Mouse (Mus musculus) heart, postnatal 4 days (tissue): ENCODE data around the gene F2rl3. TPM values are rescaled to one million over a fixed set of nuclear protein-coding genes. Genes with fewer than 3 reads are reported as not detected.

Experiments used
- DNase-seq: peaks from one replicate; pipeline ENCODE4 v3.0.0; 2021
- total RNA-seq, 2 experiments: library from RNA; stranded (reverse); gene quantifications; 2 replicates each; pipeline ENCODE4 v1.2.3; 2021

Gene F2rl3
- 1 to 10 TPM; 3.5 TPM for total RNA-seq

DNA sequence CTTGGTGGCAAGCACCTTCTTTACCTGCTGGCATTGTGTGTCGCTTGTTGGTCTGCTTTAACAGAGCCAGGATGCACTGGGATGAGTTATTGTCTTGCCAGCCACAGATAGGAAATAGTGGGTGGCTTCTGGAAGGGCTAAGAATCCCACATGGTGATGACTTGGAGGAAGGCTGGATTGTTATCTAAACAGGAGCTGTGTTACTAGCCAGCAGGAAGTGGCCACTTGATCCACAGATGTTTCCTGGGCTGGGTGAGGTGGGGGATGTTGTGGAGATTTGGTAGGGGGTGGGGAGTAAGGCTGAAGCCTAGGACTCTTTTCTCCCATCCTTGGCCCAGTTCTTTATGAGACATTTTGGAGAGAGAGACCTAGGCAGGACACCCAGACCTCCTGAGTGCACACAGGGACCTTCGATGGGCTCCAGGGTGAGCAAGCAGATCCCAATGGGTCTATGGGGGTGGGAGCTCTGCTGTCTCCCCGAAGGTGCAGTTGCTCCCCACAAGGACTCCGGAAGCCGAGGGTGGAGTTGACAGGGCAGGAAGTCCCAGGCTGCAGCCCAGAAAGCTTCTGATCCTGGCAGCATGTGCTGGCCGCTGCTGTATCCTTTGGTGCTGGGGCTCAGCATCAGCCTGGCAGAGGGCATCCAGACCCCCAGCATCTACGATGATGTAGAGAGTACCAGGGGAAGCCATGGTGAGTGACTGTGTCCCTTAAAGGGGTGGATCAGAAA, at the start of gene F2rl3:
F2rl3 (plus strand) TSS at position 559 of the 730 bp plus-strand sequence.
- peak; percentile 33 for DNase-seq

DNA sequence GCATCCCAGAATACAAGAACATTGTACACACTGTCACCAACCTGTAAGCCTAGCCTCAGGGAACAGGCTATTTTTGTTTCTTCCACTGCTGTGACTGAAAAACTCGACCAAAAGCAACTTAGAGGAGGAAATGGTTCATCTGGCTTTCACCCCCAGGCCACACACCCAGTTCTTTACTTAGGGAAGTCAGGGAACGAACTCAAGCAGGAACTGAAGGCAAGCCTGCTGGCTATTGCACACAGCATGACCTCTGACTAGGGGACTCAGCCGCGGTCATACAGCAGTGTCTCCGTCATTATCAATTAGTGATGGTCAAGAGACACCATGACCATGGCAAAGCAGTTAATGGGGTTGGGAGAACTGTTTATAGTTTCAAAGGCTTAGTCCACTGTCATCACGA, 49.1 kb upstream of the F2rl3 start:
- DNase-seq, result no peak

DNA sequence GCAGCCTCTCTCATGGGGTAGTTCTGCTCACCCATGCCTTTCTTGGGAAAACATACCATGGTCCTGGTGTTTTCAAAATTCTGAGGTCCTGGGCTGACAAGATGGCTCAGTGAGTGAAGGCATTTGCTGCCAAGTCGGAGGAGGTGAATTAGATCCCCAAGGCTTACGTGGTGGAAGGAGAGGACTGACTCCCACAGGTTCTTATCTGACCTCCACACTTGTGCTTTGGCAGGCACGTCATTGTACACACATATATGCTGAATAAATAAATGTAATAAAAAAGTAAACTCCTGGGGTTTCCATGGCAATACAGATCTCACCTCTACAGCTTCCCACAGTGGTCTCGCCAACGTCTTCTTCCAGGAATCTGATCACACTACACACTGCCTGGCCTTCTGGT, 45.1 kb upstream of the F2rl3 start:
- DNase-seq, result no peak

- DNase-seq, result no peak
These were observed 41.1 kb upstream of the F2rl3 start for GRCm38 (mm10) chr8:72720541-72720940.

GRCm38 (mm10) chr8:72722769-72723650, 38.7 kb upstream of the F2rl3 start, which contains the start of gene Sin3b:
Gene Sin3b, plus strand, starts transcription at chr8:72723285.
- DNase-seq, result peak; percentile 98

- peak; percentile 39 for DNase-seq
These were observed 38.1 kb upstream of the F2rl3 start for GRCm38 (mm10) chr8:72723651-72724001.

DNA sequence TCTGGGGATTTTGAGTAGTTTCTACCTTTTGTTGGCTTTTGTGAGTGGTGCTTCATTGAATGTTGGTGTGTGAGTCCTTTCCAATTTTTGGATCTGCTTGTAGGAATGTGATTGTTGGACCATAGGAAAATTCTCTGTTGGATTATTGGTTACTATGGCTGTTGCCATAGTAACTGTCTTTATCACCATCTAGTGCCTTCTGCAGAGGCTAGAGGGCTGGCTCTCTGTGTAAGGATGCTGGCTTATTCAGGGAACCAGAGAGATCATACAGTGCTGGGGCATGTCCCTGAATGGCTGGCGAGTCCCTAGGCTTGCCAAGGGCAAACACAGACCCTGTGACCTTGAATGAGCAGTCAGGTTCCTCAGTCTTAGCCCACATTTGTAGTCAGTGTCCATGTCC, 33.0 kb upstream of the F2rl3 start:
- no peak for DNase-seq

GRCm38 (mm10) chr8:72735001-72735400, 26.7 kb upstream of the F2rl3 start:
- DNase-seq, result peak; percentile 29

- no peak for DNase-seq
These were observed 24.8 kb upstream of the F2rl3 start for GRCm38 (mm10) chr8:72736868-72737267.

DNA sequence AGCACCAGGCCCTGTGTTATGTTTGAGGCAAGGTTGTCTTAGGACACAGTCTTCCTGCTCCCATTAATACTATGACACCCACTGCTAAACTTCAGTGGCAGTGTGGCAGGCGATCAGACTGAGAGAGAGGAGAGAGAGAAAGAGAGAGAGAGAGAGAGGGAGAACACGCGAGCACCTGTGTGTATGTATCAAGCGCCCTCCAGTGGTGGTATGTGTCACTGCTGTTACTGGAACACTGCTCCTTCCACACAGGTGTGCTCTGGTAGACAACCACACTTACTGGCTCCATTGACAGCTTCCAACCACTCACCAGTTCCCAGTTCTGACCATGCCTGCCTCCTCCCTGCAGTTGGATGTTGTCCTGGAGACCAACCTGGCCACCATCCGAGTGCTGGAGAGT, 15.6 kb upstream of the F2rl3 start:
- DNase-seq, result peak; percentile 53

DNA sequence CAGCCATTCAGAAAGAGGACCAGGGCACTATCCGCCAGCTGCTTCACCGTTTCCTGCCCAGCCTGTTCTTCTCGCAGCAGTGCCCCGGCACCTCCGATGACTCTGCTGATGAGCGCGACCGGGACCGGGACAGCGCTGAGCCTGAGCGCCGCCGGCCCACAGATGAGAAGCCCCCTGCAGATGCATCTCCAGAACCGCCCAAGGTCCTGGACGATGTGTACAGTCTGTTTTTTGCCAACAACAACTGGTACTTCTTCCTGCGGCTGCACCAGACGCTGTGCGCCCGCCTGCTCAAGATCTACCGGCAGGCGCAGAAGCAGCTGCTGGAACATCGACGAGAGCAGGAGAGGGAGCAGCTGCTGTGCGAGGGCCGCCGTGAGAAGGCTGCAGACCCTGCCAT, 11.8 kb upstream of the F2rl3 start:
- no peak for DNase-seq

DNA sequence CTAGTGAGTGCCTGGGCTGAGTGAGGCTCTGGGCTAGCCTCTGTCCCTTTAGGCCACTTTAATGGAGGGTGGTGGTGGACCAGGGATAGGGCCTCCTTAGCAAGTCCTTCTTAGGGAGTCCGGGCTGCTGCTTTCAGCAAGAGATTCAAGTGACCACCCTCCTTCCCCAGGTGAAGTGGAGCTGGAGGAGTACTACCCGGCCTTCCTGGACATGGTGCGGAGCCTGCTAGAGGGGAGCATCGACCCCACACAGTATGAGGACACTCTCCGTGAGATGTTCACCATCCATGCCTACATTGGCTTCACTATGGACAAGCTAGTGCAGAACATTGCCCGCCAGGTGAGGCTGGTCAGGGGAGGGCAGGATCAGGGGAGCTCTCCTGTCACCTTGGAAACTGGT, 11.4 kb upstream of the F2rl3 start:
- DNase-seq, result peak; percentile 2

DNA sequence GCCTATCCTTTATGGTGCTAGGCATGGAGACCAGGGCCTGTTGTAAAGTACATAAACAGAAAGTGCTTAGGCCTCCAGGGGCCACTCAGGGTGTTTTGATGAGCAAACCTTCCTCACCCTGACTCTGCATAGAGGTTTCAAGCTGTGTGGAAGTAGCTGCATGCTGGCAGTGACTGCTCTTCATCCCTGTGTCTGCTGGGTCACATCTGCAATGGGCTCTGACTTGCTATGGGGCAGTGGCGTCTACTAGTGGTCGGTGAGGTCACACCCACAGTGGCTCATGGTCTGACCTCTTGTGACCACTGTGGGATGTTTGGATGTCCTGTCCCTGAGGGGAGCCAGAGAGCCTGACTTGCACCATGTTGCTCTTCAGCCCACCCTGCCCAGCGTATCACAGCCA, 10.6 kb upstream of the F2rl3 start:
- peak; percentile 3 for DNase-seq

GRCm38 (mm10) chr8:72752289-72752688, 9.4 kb upstream of the F2rl3 start:
- DNase-seq, result peak; percentile 3

GRCm38 (mm10) chr8:72753165-72753564, 8.5 kb upstream of the F2rl3 start:
- DNase-seq, result peak; percentile 3

GRCm38 (mm10) chr8:72753781-72754180, 7.9 kb upstream of the F2rl3 start:
- peak; percentile 1 for DNase-seq

DNA sequence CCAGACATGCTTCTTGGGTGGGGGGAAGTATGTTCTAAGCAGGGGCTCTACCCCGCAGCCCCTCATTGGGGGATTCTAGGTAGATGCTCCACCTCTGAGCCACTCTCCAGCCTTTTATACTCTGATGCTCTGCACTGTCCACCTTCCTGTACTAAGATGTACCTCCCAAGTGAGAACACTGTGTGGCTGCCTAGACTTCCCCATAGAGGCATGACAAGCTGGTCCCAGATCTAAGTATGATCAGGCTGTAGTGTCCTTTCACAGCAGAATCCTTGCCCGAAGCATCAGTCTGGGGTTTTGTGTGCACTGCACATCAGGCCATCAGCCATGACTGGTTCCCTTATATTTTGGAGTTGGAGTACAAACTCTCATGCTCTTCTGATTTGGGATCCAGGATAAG, 5.6 kb upstream of the F2rl3 start:
- peak; percentile 2 for DNase-seq

DNA sequence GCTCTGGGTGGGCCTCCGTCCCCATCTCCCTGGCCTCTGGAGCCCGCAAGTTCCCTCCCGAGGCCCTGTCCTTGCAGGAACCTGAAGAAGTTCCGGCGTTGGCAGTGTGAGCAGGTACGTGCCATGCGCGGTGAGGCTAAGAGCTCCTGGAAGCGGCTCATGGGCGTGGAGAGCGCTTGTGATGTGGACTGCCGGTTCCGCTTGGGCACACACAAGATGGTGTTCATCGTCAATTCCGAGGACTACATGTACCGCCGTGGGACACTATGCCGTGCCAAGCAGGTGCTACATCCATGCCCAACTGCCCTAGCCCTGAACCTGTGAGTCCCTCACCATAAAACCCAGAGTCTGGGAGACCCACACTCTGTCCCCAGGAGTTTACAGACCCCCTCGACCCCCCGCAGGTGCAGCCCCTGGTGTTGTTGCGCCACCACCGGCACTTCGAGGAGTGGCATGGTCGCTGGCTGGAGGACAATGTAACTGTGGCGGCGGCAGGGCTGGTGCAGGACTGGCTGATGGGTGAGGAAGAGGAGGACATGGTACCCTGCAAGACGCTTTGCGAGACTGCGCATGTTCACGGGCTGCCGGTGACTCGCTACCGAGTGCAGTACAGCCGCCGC, 4.8 kb upstream of the F2rl3 start:
- DNase-seq, result peak; percentile 4

DNA sequence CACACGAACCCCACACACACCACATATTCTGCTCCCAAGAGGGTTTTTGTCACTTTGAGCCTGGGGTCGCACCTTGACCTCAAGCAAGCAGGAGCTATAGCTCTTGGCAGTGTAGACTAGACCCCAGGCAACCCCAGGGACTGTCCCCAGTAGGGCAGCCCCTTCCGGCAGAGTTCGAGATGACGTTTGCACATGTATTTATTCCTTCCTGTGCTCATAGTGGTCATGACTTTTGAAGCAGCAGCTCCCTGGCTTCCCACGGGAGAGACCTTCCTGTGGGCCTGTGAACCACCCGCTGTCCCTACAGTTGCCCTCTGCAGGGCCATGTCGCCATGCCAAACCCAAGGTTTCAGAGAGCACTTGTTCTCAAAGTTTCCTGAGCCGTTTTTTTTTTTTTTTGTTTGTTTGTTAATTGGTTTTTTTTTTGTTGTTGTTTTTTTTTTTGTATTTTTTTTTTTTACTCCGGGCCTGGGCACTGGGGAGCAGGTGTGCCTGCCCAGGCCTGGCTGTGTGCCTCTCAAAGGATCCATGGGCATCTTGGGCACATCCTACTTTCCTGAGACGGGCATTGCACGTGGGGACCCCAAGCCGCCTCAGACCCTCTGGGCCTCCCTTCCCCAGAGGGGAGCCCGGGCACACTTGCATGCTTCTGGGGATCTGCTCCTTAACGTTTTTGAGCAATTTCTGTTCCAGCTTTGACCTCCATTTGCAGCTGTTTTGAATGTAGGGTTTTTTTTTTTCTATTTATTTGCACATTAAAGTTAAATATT, 4.1 kb upstream of the F2rl3 start:
- DNase-seq, result peak; percentile 2

DNA sequence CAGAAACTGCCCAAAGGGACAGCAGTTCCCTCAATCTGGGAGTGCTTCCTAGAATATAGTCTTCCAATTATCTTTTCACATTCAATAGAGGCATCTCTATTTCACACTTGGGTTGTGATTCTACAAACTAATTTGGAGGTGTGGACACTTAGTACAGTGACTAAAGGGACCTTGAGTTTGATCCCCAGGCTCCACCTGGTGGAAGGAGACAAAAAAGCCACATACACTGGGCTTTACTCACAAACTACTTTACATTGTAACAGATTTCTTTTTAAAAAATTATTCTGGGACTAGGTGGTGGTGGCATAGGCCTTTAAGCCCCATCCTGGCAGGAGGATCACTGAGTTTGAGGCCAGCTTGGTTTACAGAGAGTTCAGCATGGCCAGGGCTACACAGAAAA, 3.4 kb upstream of the F2rl3 start:
- peak; percentile 4 for DNase-seq

DNA sequence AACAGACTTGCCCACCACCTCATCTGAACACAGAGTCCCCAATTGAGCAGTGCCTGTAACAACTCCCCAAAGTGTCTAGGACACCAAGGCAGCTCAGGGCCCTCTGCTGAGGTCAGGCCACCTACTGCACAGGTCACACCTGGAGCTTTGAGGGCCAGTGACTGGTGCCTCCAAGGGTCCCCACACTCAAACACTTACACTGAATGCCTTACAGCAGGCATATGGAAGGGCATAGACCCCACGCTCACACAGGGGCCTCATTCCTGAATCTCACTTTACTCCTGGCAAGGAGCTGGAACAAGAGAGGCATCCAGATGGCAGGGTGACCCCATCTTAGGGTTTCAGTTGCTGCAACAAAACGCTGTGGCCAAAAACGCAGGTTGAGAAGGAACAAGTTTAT, 1.5 kb upstream of the F2rl3 start:
- DNase-seq, result peak; percentile 3

- DNase-seq, result peak; percentile 5
These were observed 626 bp downstream of the F2rl3 start for GRCm38 (mm10) chr8:72762306-72762705.

DNA sequence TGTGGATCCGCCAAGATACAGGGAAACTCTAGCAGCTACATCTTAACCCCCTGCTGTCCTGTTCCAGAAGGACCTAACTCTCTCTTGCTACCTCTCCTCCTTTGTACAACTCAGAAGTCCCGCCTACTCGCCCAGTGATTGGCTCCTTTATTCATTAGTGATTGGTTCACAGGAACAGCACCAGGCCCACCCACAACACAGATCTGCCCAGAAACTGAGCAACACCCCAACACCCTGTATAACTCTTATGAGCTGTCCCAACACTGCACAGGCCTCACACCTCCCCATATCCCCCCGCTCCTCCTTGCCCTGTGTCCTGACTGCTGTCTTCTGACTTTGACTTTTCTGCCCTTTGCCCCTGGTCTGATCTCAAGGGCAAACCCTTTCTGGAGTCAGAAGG, 4.0 kb downstream of the F2rl3 start:
- no peak for DNase-seq
